Mouse (Mus musculus) midbrain, embryonic 10.5 days (tissue): ENCODE results near the gene Lamtor1. TPM values are rescaled to one million over a fixed set of nuclear protein-coding genes. Genes with fewer than 3 reads are reported as not detected.
"Not testable (repeated sequence)": the region's sequence is repeated elsewhere in the genome, so short reads cannot be mapped to it uniquely, and the experiment has no call there.

Experiments
- DNase-seq: peaks from one replicate; pipeline ENCODE4 v3.0.0-alpha.2; 2017; ENCODE audit warnings: low spot score
- H3K27ac ChIP-seq: fragments of 300-500 bp; sonication (generic); replicated peaks from 2 replicates; pipeline ENCODE4 v1.5.1; 2016; ENCODE audit warnings: mild to moderate bottlenecking
- H3K27me3 ChIP-seq: fragments of 300-500 bp; sonication (generic); 2 replicates; pipeline ENCODE4 v1.6.1; 2016; ENCODE audit warnings: low read depth, mild to moderate bottlenecking; ENCODE audit not compliant: poor library complexity, severe bottlenecking
- H3K36me3 ChIP-seq: fragments of 300-500 bp; sonication (generic); 2 replicates; pipeline ENCODE4 v1.6.1; 2016; ENCODE audit warnings: mild to moderate bottlenecking, moderate library complexity
- H3K4me1 ChIP-seq: fragments of 300-500 bp; sonication (generic); 2 replicates; pipeline ENCODE4 v1.6.1; 2016
- H3K4me3 ChIP-seq: fragments of 300-500 bp; sonication (generic); 2 replicates; pipeline ENCODE4 v1.5.1; 2016; ENCODE audit warnings: mild to moderate bottlenecking, moderate library complexity
- H3K9me3 ChIP-seq: fragments of 300-500 bp; sonication (generic); replicated peaks from 2 replicates; pipeline ENCODE4 v1.6.1; 2016; ENCODE audit warnings: mild to moderate bottlenecking
- WGBS: fragments of 180-500 bp; shearing (Covaris S2); methylation state at CpG from one replicate; pipeline ENCODE4 v1.1.7; 2016; 5-methylcytosine and 5-hydroxymethylcytosine counted together
- polyA plus RNA-seq: library from polyadenylated mRNA; unstranded; fragments of >200 nt; fragmentation: Nextera tagmentation; extraction: Ambion mirVana; gene quantifications from 2 replicates; pipeline ENCODE4 v1.2.1, GENCODE M21; 2016

Lamtor1 gene
- polyA plus RNA-seq, 1 experiment from 2014 or later: 164 TPM

DNA sequence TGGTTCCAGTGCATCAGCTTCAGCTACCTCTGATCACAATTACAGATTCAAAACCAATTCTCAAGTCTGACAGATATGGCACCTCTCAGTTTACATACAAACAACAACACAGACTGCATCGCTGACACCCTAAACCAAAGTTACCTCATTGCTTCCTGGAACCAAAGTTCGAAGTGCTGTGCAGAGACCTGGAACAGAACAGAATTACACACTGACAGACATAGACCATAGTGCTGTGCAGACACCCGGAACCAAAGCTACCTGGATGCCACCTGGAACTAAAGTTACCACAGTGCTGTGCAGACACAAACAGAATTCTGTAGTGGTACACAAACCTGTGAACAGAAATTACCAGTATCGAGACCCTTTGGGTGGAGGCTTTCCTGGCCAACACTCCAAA, 34.1 kb downstream of the Lamtor1 start:
- no peak for DNase-seq
- Histone ChIP-seq H3K4me3 (no peak overlapping the region), H3K36me3 (peaks cover 24% of the 10 kb centered on the region)

GRCm38 (mm10) chr7:101949008-101949407, 43.3 kb downstream of the Lamtor1 start:
- H3K27me3 ChIP-seq, H3K4me3 ChIP-seq, H3K4me1 ChIP-seq, H3K9me3 ChIP-seq, H3K27ac ChIP-seq, DNase-seq: not testable (repeated sequence)
- WGBS: 90% methylated on average over 5 of the region's 5 CpGs
- peaks cover 15% of the 10 kb centered on the region for H3K36me3 ChIP-seq

More for the DNA sequence above, 34.1 kb downstream of the Lamtor1 start:
- Histone ChIP-seq H3K27ac (no peak overlapping the region), H3K4me1 (peaks cover 15% of the 10 kb centered on the region), H3K27me3 (no peaks in the 10 kb centered on the region), H3K9me3 (no peaks in the 10 kb centered on the region)
- WGBS: 96% methylated on average over 4 of the region's 4 CpGs

GRCm38 (mm10) chr7:101951648-101952047, 45.9 kb downstream of the Lamtor1 start:
- 89% methylated on average over 1 of the region's 1 CpGs for WGBS
- peaks cover 6% of the 10 kb centered on the region; the same call in 1 of the 2 replicates for H3K36me3 ChIP-seq
- no peak overlapping the region for H3K4me3 ChIP-seq
- 0 out of 2 replicates have a peak, but pooled peaks cover 3% of the 10 kb centered on the region for H3K4me1 ChIP-seq
- H3K27ac ChIP-seq: no peak overlapping the region
- DNase-seq: no peak
- H3K9me3 ChIP-seq: no peaks in the 10 kb centered on the region
- H3K27me3 ChIP-seq: no peaks in the 10 kb centered on the region

DNA sequence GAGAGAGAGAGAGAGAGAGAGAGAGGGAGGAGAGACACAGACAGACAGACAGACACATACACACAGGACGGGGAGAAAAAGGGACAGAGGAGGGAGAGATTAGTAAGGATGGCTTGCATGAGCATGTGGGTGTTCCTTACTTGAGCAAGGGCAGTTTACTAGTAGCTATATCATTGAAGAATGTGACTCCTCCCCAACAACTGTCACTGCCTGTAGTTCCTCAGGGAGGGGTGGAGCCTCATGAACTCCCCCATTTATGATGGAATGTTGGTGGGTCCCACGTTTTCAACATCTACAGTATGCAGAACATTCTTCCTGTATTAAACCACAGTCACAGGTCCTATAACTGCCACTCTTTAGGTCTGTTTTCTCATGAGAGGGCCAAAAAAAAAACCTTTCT, 46.4 kb downstream of the Lamtor1 start:
- H3K4me3 ChIP-seq: no peak overlapping the region
- no peak for DNase-seq
- H3K27me3 ChIP-seq: no peaks in the 10 kb centered on the region
- H3K27ac ChIP-seq: no peak overlapping the region
- H3K36me3 ChIP-seq: peaks cover 6% of the 10 kb centered on the region; the same call in 1 of the 2 replicates
- H3K4me1 ChIP-seq: 0 out of 2 replicates have a peak, but pooled peaks cover 3% of the 10 kb centered on the region
- 70% methylated on average over 2 of the region's 2 CpGs for WGBS
- H3K9me3 ChIP-seq: no peaks in the 10 kb centered on the region

- Histone ChIP-seq H3K36me3 (0 out of 2 replicates have a peak, but pooled peaks cover 3% of the 10 kb centered on the region), H3K4me1 (0 out of 2 replicates have a peak, but pooled peaks cover 3% of the 10 kb centered on the region), H3K9me3 (no peaks in the 10 kb centered on the region), H3K27me3 (no peaks in the 10 kb centered on the region), H3K4me3 (no peak overlapping the region), H3K27ac (no peak overlapping the region)
- DNase-seq: no peak
- WGBS: 97% methylated on average over 2 of the region's 2 CpGs
These were observed 48.5 kb downstream of the Lamtor1 start for GRCm38 (mm10) chr7:101954163-101954562.

- Histone ChIP-seq H3K36me3 (0 out of 2 replicates have a peak, but pooled peaks cover 3% of the 10 kb centered on the region), H3K27me3 (no peaks in the 10 kb centered on the region)
- WGBS: 96% methylated on average over 2 of the region's 2 CpGs
These were observed 49.6 kb downstream of the Lamtor1 start for GRCm38 (mm10) chr7:101955276-101955675.

GRCm38 (mm10) chr7:101955862-101956261, 50.2 kb downstream of the Lamtor1 start:
- Histone ChIP-seq H3K9me3 (no peaks in the 10 kb centered on the region), H3K36me3 (0 out of 2 replicates have a peak, but pooled peaks cover 3% of the 10 kb centered on the region), H3K4me1 (0 out of 2 replicates have a peak, but pooled peaks cover 3% of the 10 kb centered on the region), H3K27me3 (no peaks in the 10 kb centered on the region), H3K27ac (no peak overlapping the region), H3K4me3 (no peak overlapping the region)
- WGBS: 59% methylated on average over 4 of the region's 4 CpGs
- DNase-seq: no peak

More at GRCm38 (mm10) chr7:101955276-101955675, 49.6 kb downstream of the Lamtor1 start:
- DNase-seq: no peak
- Histone ChIP-seq H3K9me3 (no peaks in the 10 kb centered on the region), H3K4me1 (0 out of 2 replicates have a peak, but pooled peaks cover 3% of the 10 kb centered on the region), H3K27ac (no peak overlapping the region), H3K4me3 (no peak overlapping the region)

DNA sequence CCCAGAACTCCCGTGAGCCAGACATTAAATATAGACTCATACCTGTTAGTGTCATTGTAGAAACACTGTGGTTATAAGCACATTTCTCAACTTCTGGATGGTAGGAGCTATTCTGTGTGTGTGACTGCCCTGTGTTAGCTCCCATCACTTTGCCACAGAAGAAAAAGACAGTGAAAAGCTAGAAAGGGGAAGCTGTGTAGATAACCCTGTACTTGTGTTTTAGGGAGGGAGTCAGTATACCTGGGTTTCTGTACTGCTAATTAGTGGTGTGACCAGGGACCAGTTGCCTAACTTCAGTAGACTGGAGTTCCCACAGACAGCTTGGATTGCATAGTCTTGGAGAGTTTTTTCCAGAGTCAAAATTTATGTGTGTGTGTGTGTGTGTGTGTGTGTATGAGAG, 50.8 kb downstream of the Lamtor1 start:
- H3K27ac ChIP-seq: no peak overlapping the region
- 0 out of 2 replicates have a peak, but pooled peaks cover 3% of the 10 kb centered on the region for H3K4me1 ChIP-seq
- no peaks in the 10 kb centered on the region for H3K27me3 ChIP-seq
- 83% methylated on average over 1 of the region's 1 CpGs for WGBS
- DNase-seq: no peak
- H3K9me3 ChIP-seq: no peaks in the 10 kb centered on the region
- H3K36me3 ChIP-seq: 0 out of 2 replicates have a peak, but pooled peaks cover 3% of the 10 kb centered on the region
- H3K4me3 ChIP-seq: no peak overlapping the region

- Histone ChIP-seq H3K9me3 (no peaks in the 10 kb centered on the region), H3K4me1 (0 out of 2 replicates have a peak, but pooled peaks cover 3% of the 10 kb centered on the region), H3K4me3 (no peak overlapping the region), H3K27me3 (no peaks in the 10 kb centered on the region), H3K27ac (no peak overlapping the region), H3K36me3 (0 out of 2 replicates have a peak, but pooled peaks cover 3% of the 10 kb centered on the region)
- 97% methylated on average over 5 of the region's 5 CpGs for WGBS
- no peak for DNase-seq
These were observed 51.2 kb downstream of the Lamtor1 start for GRCm38 (mm10) chr7:101956911-101957310.

- WGBS: 97% methylated on average over 2 of the region's 2 CpGs
- Histone ChIP-seq H3K4me1 (no peaks in the 10 kb centered on the region), H3K27me3 (no peaks in the 10 kb centered on the region), H3K9me3 (no peaks in the 10 kb centered on the region), H3K27ac (no peak overlapping the region), H3K4me3 (no peak overlapping the region), H3K36me3 (no peaks in the 10 kb centered on the region)
- no peak for DNase-seq
These were observed 57.1 kb downstream of the Lamtor1 start for GRCm38 (mm10) chr7:101962829-101963228.

DNA sequence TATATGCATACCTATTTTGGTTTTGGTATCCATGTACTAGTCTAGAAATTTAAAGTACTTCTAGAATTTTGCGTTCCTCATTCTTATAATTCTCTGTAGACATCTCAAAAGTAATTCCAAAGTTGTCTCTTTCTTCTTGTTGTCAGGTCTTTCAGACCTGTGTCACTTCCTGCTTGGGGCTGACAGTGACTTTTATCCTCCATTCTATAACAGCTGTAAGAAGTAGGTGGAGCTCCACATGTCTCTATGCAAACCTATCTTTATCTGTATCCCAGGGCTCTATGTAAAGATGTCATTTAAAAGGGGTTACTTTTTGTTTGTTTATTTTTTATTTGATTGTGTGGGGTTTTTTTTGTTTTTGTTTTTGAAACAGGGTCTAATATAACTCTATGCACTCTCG, 57.9 kb downstream of the Lamtor1 start:
- Histone ChIP-seq H3K9me3 (no peaks in the 10 kb centered on the region), H3K36me3 (no peaks in the 10 kb centered on the region), H3K27me3 (no peaks in the 10 kb centered on the region), H3K4me3 (no peak overlapping the region), H3K27ac (no peak overlapping the region), H3K4me1 (peaks cover 4% of the 10 kb centered on the region)
- DNase-seq: no peak
- WGBS: 94% methylated on average over 2 of the region's 2 CpGs

DNA sequence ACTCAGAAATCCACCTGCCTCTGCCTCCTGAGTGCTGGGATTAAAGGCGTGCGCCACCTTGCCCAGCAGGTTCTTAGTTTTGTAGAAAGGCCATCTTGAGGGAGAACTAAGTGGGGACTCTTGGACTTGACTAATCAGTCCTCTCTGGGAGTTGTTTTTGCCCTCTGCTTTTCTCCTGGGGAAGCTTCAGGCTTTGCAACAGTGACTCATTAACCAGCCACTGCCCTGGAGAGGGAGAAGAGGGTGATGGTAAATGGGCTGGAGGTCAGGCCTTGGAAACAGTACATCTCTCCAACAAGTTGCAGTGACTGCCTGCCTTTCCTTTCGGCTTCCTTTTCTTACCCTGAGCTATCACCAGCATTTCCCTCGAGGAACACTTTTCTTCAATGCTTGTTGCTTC, 58.8 kb downstream of the Lamtor1 start:
- H3K4me3 ChIP-seq: no peak overlapping the region
- WGBS: 87% methylated on average over 4 of the region's 4 CpGs
- no peak for DNase-seq
- peaks cover 13% of the 10 kb centered on the region for H3K4me1 ChIP-seq
- no peak overlapping the region for H3K27ac ChIP-seq
- no peaks in the 10 kb centered on the region for H3K36me3 ChIP-seq
- H3K9me3 ChIP-seq: no peaks in the 10 kb centered on the region
- no peaks in the 10 kb centered on the region for H3K27me3 ChIP-seq

DNA sequence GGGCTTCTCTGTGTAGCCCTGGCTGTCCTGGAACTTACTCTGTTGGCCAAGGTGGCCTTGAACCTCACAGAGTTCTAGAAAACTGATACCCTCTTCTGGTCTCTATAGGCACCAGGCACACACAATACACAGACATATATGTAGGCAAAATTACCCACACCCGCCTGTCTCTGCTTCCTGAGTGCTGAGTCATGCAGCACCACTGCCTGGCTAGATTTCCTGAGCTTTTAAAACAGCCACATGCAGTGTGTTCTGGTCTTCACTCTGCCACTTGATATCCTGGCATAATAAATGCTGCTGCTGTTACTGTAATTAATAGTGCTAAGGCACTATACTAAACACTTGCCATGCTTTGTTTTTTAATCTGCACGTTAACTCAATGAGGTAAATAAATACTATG, 59.9 kb downstream of the Lamtor1 start:
- Histone ChIP-seq H3K27me3 (no peaks in the 10 kb centered on the region), H3K27ac (no peak overlapping the region), H3K9me3 (no peaks in the 10 kb centered on the region), H3K36me3 (no peaks in the 10 kb centered on the region), H3K4me1 (peaks cover 16% of the 10 kb centered on the region), H3K4me3 (no peak overlapping the region)
- WGBS: 83% methylated on average over 2 of the region's 2 CpGs
- DNase-seq: no peak
